Mouse (Mus musculus): Measurements from ENCODE around the gene Pla2g2c.
A peak's percentile ranks its signal among the peaks of the same experiment; 100 is the strongest.

Pla2g2c gene

GRCm38 (mm10) chr4:138709246-138709645 lies 15.3 kb upstream of the Pla2g2c start:
- DNase-seq (ENCODE audit: low read depth): no peak

GRCm38 (mm10) chr4:138709944-138710343 lies 14.6 kb upstream of the Pla2g2c start:
- DNase-seq (ENCODE audit: low read depth): no peak

- no peak for DNase-seq (ENCODE audit: low read depth)
Measured at GRCm38 (mm10) chr4:138710633-138711032, 14.0 kb upstream of the Pla2g2c start.

- no peak for DNase-seq (ENCODE audit: low read depth)
Measured at GRCm38 (mm10) chr4:138711051-138711820, 13.4 kb upstream of the Pla2g2c start.

GRCm38 (mm10) chr4:138712096-138712495 lies 12.5 kb upstream of the Pla2g2c start:
- DNase-seq (ENCODE audit: low read depth): no peak

GRCm38 (mm10) chr4:138712621-138713020 lies 12.0 kb upstream of the Pla2g2c start:
- DNase-seq (ENCODE audit: low read depth): no peak

GRCm38 (mm10) chr4:138714186-138714585 lies 10.4 kb upstream of the Pla2g2c start:
- DNase-seq (ENCODE audit: low read depth): no peak

- DNase-seq (ENCODE audit: low read depth): no peak
Measured at GRCm38 (mm10) chr4:138716697-138717096, 7.9 kb upstream of the Pla2g2c start.

- DNase-seq (ENCODE audit: low read depth): no peak
Measured at GRCm38 (mm10) chr4:138718586-138719263, 5.9 kb upstream of the Pla2g2c start.

- no peak for DNase-seq (ENCODE audit: low read depth)
Measured at GRCm38 (mm10) chr4:138719264-138719596, 5.4 kb upstream of the Pla2g2c start.

- no peak for DNase-seq (ENCODE audit: low read depth)
Measured at GRCm38 (mm10) chr4:138723493-138724281, 905 bp upstream of the Pla2g2c start.

GRCm38 (mm10) chr4:138725127-138725461 lies 502 bp downstream of the Pla2g2c start:
- peak; percentile 43 for DNase-seq (ENCODE audit: low read depth)

- no peak for DNase-seq (ENCODE audit: low read depth)
Measured at GRCm38 (mm10) chr4:138725751-138726150, 1.2 kb downstream of the Pla2g2c start.

GRCm38 (mm10) chr4:138729018-138729703 lies 4.6 kb downstream of the Pla2g2c start:
- no peak for DNase-seq (ENCODE audit: low read depth)

- no peak for DNase-seq (ENCODE audit: low read depth)
Measured at GRCm38 (mm10) chr4:138734105-138734504, 9.5 kb downstream of the Pla2g2c start.

- DNase-seq (ENCODE audit: low read depth): no peak
Measured at GRCm38 (mm10) chr4:138734863-138735262, 10.3 kb downstream of the Pla2g2c start.

GRCm38 (mm10) chr4:138737031-138737430 lies 12.4 kb downstream of the Pla2g2c start, which contains the start of gene Ubxn10:
Gene Ubxn10 (minus strand): TSS chr4:138737167.
- no peak for DNase-seq (ENCODE audit: low read depth)

- DNase-seq (ENCODE audit: low read depth): no peak
Measured at GRCm38 (mm10) chr4:138739136-138739851, 14.7 kb downstream of the Pla2g2c start.

GRCm38 (mm10) chr4:138745884-138746283 lies 21.3 kb downstream of the Pla2g2c start:
- DNase-seq (ENCODE audit: low read depth): no peak

GRCm38 (mm10) chr4:138746866-138747265 lies 22.3 kb downstream of the Pla2g2c start:
- DNase-seq (ENCODE audit: low read depth): no peak

GRCm38 (mm10) chr4:138747851-138748250 lies 23.3 kb downstream of the Pla2g2c start:
- no peak for DNase-seq (ENCODE audit: low read depth)

Measured in induced T-regulatory cell, adult 2 months (primary cell).